Mouse (Mus musculus) activated CD4-positive, CD25-positive, alpha-beta regulatory T cell, adult 9 weeks (primary cell): ENCODE results near the gene Bzw2. TPM values are rescaled to one million over a fixed set of nuclear protein-coding genes. Genes with fewer than 3 reads are reported as not detected.

Experiments
- polyA plus RNA-seq: library from polyadenylated mRNA; unstranded; fragments of 100-300 nt; shearing (Covaris generic); gene quantifications from one replicate; pipeline ENCODE4 v1.2.1, GENCODE M21; 2017

Gene Bzw2
- polyA plus RNA-seq: 171 TPM

GRCm38 (mm10) chr12:36157638-36158308 is at the start of gene Bzw2:
Bzw2 (minus strand) TSS chr12:36158080.

GRCm38 (mm10) chr12:36156637-36157303 is 1.1 kb downstream of the Bzw2 start, which contains the start of gene Ankmy2:
Ankmy2 (plus strand) TSS chr12:36157114.

GRCm38 (mm10) chr12:36042348-36042778 is 115.5 kb downstream of the Bzw2 start, which contains the start of gene Tspan13:
Tspan13 (minus strand) TSS chr12:36042500.

Other genes with a start within 250 kb of the Bzw2 start
- gene Agr3, start 232.5 kb downstream of the Bzw2 start, polyA plus RNA-seq: not detected
- gene Agr2, start 165.2 kb downstream of the Bzw2 start, polyA plus RNA-seq: not detected
- gene Tspan13, start 115.6 kb downstream of the Bzw2 start, polyA plus RNA-seq: 386 TPM
- 48.8 TPM for gene Ankmy2, start 966 bp downstream of the Bzw2 start, polyA plus RNA-seq
- not detected for gene Lrrc72, start 95.3 kb upstream of the Bzw2 start, polyA plus RNA-seq
- gene Sostdc1, start 156.1 kb upstream of the Bzw2 start, polyA plus RNA-seq: 24.9 TPM
- 2.7 TPM for gene Ispd, start 223.4 kb upstream of the Bzw2 start, polyA plus RNA-seq
- gene D630036H23Rik, start 224.1 kb upstream of the Bzw2 start, polyA plus RNA-seq: not detected